Mouse (Mus musculus): Measurements from ENCODE around the gene Olfr318. TPM values are rescaled to one million over a fixed set of nuclear protein-coding genes. Genes with fewer than 3 reads are reported as not detected.
"Not testable (repeated sequence)": the region's sequence is repeated elsewhere in the genome, so short reads cannot be mapped to it uniquely, and the experiment has no call there.

The Olfr318 gene
- polyA plus RNA-seq (2016; fragmentation: Nextera tagmentation; extraction: Ambion mirVana), result not detected in 2 replicates

GRCm38 (mm10) chr11:58723914-58724313 lies at the start of gene Olfr318:
TSS of gene Olfr318 (minus strand) at chr11:58724014.
- Histone ChIP-seq H3K9me3 (replicated peaks) (no peaks in the 10 kb centered on the region), H3K27me3 (ENCODE audit: low read depth, poor library complexity, severe bottlenecking) (no peaks in the 10 kb centered on the region), H3K4me3 (no peak within 1 kb of the TSS), H3K4me1 (no peaks in the 10 kb centered on the region), H3K27ac (replicated peaks) (no peak within 1 kb of the TSS), H3K36me3 (no peaks in the 10 kb centered on the region)
- no peak for DNase-seq (ENCODE audit: low spot score)

DNA sequence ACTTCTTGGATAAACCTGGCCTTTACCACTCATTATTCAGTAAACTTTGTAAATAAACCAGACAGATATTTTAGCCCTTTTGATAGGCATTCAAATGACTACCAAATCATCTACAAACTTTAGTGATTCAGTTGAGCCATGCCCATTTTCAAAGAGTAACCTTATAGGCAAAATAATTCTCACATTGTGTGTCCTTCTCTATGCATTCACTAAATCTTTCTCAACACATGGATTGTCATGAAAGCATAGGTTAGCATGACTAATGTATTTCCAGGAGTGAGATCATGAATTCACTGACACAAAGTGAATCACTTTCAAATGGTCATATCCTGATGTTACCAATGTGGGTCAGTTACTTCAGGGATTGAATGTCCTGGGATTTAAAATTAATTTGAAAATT lies 49.1 kb upstream of the Olfr318 start, which contains the start of gene Olfr315:
Olfr315 (plus strand) TSS at position 301 of the 400 bp plus-strand sequence.
- no peak within 1 kb of the TSS for H3K27ac ChIP-seq (replicated peaks)
- no peak for DNase-seq (ENCODE audit: low spot score)
- no peak within 1 kb of the TSS for H3K4me3 ChIP-seq
- H3K9me3 ChIP-seq (replicated peaks), result no peaks in the 10 kb centered on the region
- no peaks in the 10 kb centered on the region for H3K27me3 ChIP-seq (ENCODE audit: low read depth, poor library complexity, severe bottlenecking)
- no peaks in the 10 kb centered on the region for H3K4me1 ChIP-seq
- no peaks in the 10 kb centered on the region for H3K36me3 ChIP-seq

DNA sequence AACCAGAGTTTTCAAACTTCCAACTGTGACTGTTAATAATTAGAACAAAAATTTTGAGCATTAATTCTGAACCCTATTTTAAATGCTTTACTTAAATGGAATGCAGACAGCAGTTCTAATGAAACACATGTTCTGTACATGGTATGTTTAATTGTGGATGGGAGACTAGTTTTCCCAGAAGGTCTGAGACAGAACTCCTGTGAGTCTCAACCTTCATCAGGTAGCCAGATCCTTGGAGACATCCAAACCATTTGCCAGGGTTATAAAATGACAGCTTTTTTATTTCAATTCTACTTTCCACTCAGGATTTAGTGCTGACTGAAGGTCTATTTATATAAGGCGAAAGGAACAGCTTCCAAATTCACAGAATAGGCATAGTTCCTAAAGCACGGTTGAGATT lies 28.6 kb upstream of the Olfr318 start, which contains the start of gene Olfr316:
Olfr316 (plus strand) TSS at position 301 of the 400 bp plus-strand sequence.
- no peaks in the 10 kb centered on the region for H3K27me3 ChIP-seq (ENCODE audit: low read depth, poor library complexity, severe bottlenecking)
- H3K9me3 ChIP-seq (replicated peaks), result no peaks in the 10 kb centered on the region
- H3K36me3 ChIP-seq, result no peaks in the 10 kb centered on the region
- no peak for DNase-seq (ENCODE audit: low spot score)
- WGBS, result 96% methylated on average over 2 of the region's 2 CpGs
- H3K4me3 ChIP-seq, result no peak within 1 kb of the TSS
- H3K27ac ChIP-seq (replicated peaks), result no peak within 1 kb of the TSS
- H3K4me1 ChIP-seq, result no peaks in the 10 kb centered on the region

DNA sequence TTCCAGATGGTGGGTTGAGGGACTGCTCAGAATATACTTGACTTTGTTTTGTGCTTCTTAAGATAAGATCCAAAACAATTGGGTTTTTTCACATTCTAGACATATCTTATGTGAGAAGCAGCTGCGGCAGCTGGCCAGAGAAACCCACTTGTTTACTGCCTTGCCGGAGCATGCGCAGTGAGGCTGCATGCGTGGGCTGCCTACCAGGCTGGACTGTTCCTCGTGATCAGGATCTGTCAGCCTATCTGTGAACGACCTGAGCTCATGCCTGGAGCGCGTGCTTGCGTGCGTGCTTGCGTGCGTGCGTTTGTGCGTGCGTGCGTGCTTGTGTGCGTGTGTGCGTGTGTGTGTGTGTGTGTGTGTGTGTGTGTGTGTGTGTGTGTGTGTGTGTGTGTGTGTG lies 27.3 kb upstream of the Olfr318 start:
- DNase-seq (ENCODE audit: low spot score); H3K27me3 ChIP-seq (ENCODE audit: low read depth, poor library complexity, severe bottlenecking); H3K4me1 ChIP-seq; H3K4me3 ChIP-seq; H3K36me3 ChIP-seq; H3K9me3 ChIP-seq (replicated peaks); H3K27ac ChIP-seq (replicated peaks): not testable (repeated sequence)
- 72% methylated on average over 18 of the region's 18 CpGs for WGBS

- no peaks in the 10 kb centered on the region for H3K27me3 ChIP-seq (ENCODE audit: low read depth, poor library complexity, severe bottlenecking)
- H3K4me1 ChIP-seq, result peaks cover 3% of the 10 kb centered on the region; the same call in 1 of the 2 replicates
- no peaks in the 10 kb centered on the region for H3K36me3 ChIP-seq
- WGBS, result 89% methylated on average over 4 of the region's 4 CpGs
- no peak for DNase-seq (ENCODE audit: low spot score)
- H3K4me3 ChIP-seq, result no peak within 1 kb of the TSS
- H3K27ac ChIP-seq (replicated peaks), result no peak within 1 kb of the TSS
- no peaks in the 10 kb centered on the region for H3K9me3 ChIP-seq (replicated peaks)
These were observed 15.0 kb upstream of the Olfr318 start, which contains the start of gene Olfr317 for GRCm38 (mm10) chr11:58738792-58739262. TSS of gene Olfr317 (minus strand) at chr11:58739212.

DNA sequence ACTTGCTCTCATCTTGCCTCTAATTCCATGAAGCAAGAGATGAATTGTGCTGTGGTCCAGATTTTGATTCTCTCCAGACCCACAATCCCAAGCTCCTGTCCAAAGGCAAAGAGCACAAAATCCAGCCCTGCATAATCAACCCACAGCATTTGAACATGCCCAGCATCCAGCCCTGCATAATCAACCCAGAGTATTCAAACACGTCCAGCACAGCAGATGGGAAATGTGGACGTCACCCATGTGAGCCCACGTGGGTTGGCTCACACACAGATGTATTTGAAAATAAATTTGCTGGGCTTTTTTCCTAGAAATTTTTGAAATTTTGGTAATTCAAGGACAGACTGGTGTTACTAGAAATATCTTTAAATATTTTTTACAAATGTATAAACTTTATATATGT lies 9.6 kb upstream of the Olfr318 start:
- 74% methylated on average over 3 of the region's 3 CpGs for WGBS
- Histone ChIP-seq H3K4me1 (peaks cover 3% of the 10 kb centered on the region; the same call in 1 of the 2 replicates), H3K27me3 (ENCODE audit: low read depth, poor library complexity, severe bottlenecking) (no peaks in the 10 kb centered on the region), H3K27ac (replicated peaks) (no peak overlapping the region), H3K4me3 (no peak overlapping the region), H3K36me3 (no peaks in the 10 kb centered on the region), H3K9me3 (replicated peaks) (no peaks in the 10 kb centered on the region)
- no peak for DNase-seq (ENCODE audit: low spot score)

DNA sequence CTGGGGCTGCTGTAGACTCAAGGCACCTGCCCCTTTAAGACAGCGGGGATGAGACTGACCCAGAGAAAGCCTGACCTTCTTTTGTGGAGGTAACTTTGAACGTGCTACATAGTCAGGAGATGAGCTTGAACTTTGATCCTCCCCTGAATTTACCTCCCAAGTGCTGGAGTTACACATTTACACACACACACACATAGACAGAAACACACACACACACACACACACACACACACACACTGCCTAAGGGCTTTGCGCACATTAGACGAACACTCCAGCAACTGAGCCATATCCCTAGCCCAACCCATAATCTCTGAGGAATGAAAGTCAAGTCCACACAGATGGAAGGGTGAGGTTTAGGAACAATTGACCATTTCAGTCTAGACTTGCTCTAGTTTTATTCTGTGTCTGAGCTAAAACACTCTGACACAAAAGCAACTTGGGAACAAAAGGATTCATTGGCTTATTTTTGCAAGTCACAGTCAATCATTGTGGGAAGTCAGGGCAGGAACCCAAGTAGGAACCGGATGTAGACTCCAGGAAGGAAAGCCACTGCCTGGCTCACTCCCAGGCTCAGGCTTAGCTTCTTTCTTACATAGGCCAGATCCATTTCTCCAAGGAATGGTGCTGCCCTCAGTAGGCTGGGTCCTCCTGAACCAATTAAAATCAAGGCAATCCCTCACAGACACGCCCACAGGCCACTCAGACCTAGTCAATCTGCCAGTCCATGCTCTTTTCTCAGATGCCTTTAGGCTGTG lies 4.3 kb upstream of the Olfr318 start:
- DNase-seq (ENCODE audit: low spot score); H3K4me1 ChIP-seq; H3K9me3 ChIP-seq (replicated peaks); H3K27me3 ChIP-seq (ENCODE audit: low read depth, poor library complexity, severe bottlenecking); H3K4me3 ChIP-seq; H3K36me3 ChIP-seq; H3K27ac ChIP-seq (replicated peaks): not testable (repeated sequence)
- 88% methylated on average over 6 of the region's 6 CpGs for WGBS

DNA sequence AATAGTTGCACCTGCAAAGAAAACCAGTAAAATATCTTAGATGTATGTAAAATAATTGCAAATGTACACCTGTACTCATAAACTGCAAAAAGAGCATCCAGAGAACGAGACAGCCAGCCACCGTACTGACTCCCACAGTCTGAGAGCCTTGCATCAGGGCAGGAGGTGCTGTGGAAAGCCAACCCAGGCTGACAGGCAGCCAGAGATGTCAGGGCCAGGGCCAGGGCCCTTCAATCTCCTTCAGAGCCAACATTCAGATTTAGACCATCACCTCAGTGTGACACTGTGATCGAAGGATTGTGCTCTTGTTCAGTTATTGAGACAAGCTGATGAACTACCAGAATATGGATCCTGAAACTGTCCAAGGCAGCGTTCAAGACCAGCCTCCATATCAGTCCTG lies 4.1 kb downstream of the Olfr318 start:
- H3K9me3 ChIP-seq (replicated peaks), result no peaks in the 10 kb centered on the region
- H3K27me3 ChIP-seq (ENCODE audit: low read depth, poor library complexity, severe bottlenecking), result no peaks in the 10 kb centered on the region
- WGBS, result 86% methylated on average over 4 of the region's 4 CpGs
- DNase-seq (ENCODE audit: low spot score), result no peak
- H3K27ac ChIP-seq (replicated peaks), result no peak overlapping the region
- H3K36me3 ChIP-seq, result no peaks in the 10 kb centered on the region
- H3K4me1 ChIP-seq, result no peaks in the 10 kb centered on the region
- H3K4me3 ChIP-seq, result no peak overlapping the region

- not testable (repeated sequence) for H3K4me1 ChIP-seq; H3K9me3 ChIP-seq (replicated peaks); H3K27ac ChIP-seq (replicated peaks); H3K27me3 ChIP-seq (ENCODE audit: low read depth, poor library complexity, severe bottlenecking); H3K4me3 ChIP-seq; H3K36me3 ChIP-seq; DNase-seq (ENCODE audit: low spot score)
- 92% methylated on average over 7 of the region's 7 CpGs for WGBS
These were observed 6.1 kb downstream of the Olfr318 start for GRCm38 (mm10) chr11:58717723-58718122.

- no peak for DNase-seq (ENCODE audit: low spot score)
- no peaks in the 10 kb centered on the region; the same call in 1 of the 2 replicates for H3K9me3 ChIP-seq (replicated peaks)
- no peaks in the 10 kb centered on the region for H3K4me1 ChIP-seq
- 79% methylated on average over 11 of the region's 11 CpGs for WGBS
- no peaks in the 10 kb centered on the region for H3K36me3 ChIP-seq
- no peak overlapping the region for H3K27ac ChIP-seq (replicated peaks)
- H3K4me3 ChIP-seq, result no peak overlapping the region
- no peaks in the 10 kb centered on the region for H3K27me3 ChIP-seq (ENCODE audit: low read depth, poor library complexity, severe bottlenecking)
These were observed 14.7 kb downstream of the Olfr318 start for GRCm38 (mm10) chr11:58709086-58709485.

DNA sequence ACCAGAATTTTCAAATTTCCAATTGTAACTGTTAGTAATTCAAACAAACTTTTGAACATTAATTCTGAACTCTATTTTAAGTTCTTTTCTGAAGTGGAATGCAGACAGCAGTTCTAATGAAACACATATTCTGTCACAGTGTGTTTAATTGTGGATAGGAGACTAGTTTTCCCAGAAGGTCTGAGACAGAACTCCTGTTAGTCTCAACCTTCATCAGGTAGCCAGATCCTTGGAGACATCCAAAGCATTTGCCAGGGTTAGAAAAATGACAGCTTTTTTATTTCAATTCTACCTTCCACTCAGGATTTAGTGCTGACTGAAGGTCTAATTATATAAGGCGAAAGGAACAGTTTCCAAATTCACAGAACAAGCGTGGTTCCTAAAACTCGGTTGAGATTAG lies 25.0 kb downstream of the Olfr318 start, which contains the start of gene Olfr319:
Olfr319 (plus strand) TSS at position 301 of the 400 bp plus-strand sequence.
- DNase-seq (ENCODE audit: low spot score), result no peak
- 90% methylated on average over 3 of the region's 3 CpGs for WGBS
- H3K27me3 ChIP-seq (ENCODE audit: low read depth, poor library complexity, severe bottlenecking), result no peaks in the 10 kb centered on the region
- H3K27ac ChIP-seq (replicated peaks), result no peak within 1 kb of the TSS
- no peaks in the 10 kb centered on the region for H3K36me3 ChIP-seq
- no peaks in the 10 kb centered on the region for H3K4me1 ChIP-seq
- no peak within 1 kb of the TSS for H3K4me3 ChIP-seq
- peaks cover 19% of the 10 kb centered on the region for H3K9me3 ChIP-seq (replicated peaks)

GRCm38 (mm10) chr11:58680799-58681198 lies 43.0 kb downstream of the Olfr318 start, which contains the start of gene Olfr320:
TSS of gene Olfr320 (plus strand) at chr11:58681099.
- WGBS, result 79% methylated on average over 1 of the region's 1 CpGs
- Histone ChIP-seq H3K36me3 (no peaks in the 10 kb centered on the region), H3K4me1 (no peaks in the 10 kb centered on the region), H3K27me3 (ENCODE audit: low read depth, poor library complexity, severe bottlenecking) (no peaks in the 10 kb centered on the region), H3K4me3 (no peak within 1 kb of the TSS), H3K27ac (replicated peaks) (no peak within 1 kb of the TSS), H3K9me3 (replicated peaks) (no peaks in the 10 kb centered on the region)
- no peak for DNase-seq (ENCODE audit: low spot score)

GRCm38 (mm10) chr11:58671825-58672224 lies 52.0 kb downstream of the Olfr318 start:
- no peak for DNase-seq (ENCODE audit: low spot score)
- 56% methylated on average over 4 of the region's 4 CpGs for WGBS
- Histone ChIP-seq H3K9me3 (replicated peaks) (no peaks in the 10 kb centered on the region), H3K27ac (replicated peaks) (no peak overlapping the region), H3K4me3 (no peak overlapping the region), H3K27me3 (ENCODE audit: low read depth, poor library complexity, severe bottlenecking) (no peaks in the 10 kb centered on the region), H3K4me1 (no peaks in the 10 kb centered on the region), H3K36me3 (no peaks in the 10 kb centered on the region)
